ENCODE assay signal across 29 mouse cellular contexts in genomic region chr11:26125923-26126322, GRCm38 (mm10).
DNase-seq lines count a peak whose midpoint lies in the region; ATAC-seq and TF ChIP-seq lines count a peak whose summit lies in the region.
"Had no signal": no experiment of that assay in that cellular context is flagged by ENCODE, and none has a peak within 500 bp of the region (broad histone marks: within the 10 kb centered on the region; RNA-seq: fewer than 3 reads in every experiment).

No protein-coding gene starts in this region.

- TF ChIP-seq CTCF in kidney, postnatal 0 days (IDR thresholded peaks at IDR 0.05; ENCODE audit: low read depth): 0 out of 2 replicates have a peak, but pooled peaks have one; percentile 6
- TF ChIP-seq CTCF in lung, embryonic 14.5 days (IDR thresholded peaks at IDR 0.05; ENCODE audit: low read depth): peak; percentile 18; the same call in 1 of the 2 replicates

- no peak overlapping the region for H3K4me2 ChIP-seq in kidney, postnatal 0 days (ENCODE audit: low read length)
- no peak overlapping the region for H3K4me2 ChIP-seq in lung, embryonic 14.5 days
- H3K4me2 ChIP-seq: forebrain, embryonic 12.5 days; liver, embryonic 15.5 days; neural tube, embryonic 12.5 days had no signal

- no peaks in the 10 kb centered on the region for H3K27me3 ChIP-seq in kidney, postnatal 0 days (ENCODE audit: insufficient read depth, low read length)
- no peaks in the 10 kb centered on the region for H3K27me3 ChIP-seq in lung, embryonic 14.5 days (ENCODE audit: insufficient read depth, low read length)
- H3K27me3 ChIP-seq: forebrain, embryonic 12.5 days; liver, embryonic 15.5 days; neural tube, embryonic 12.5 days had no signal

- no peaks in the 10 kb centered on the region for H3K4me1 ChIP-seq in kidney, postnatal 0 days (replicated peaks; ENCODE audit: insufficient read depth, low read length)
- no peaks in the 10 kb centered on the region for H3K4me1 ChIP-seq in lung, embryonic 14.5 days (ENCODE audit: insufficient read depth)
- H3K4me1 ChIP-seq: liver, embryonic 15.5 days had no signal

- no peak for DNase-seq in kidney, postnatal 0 days (ENCODE audit: low spot score)
- no peak for DNase-seq in kidney, postnatal 4 days
- no peak for DNase-seq in lung, embryonic 14.5 days
- DNase-seq in lung, postnatal 10 days: no peak
- peak; percentile 44 for DNase-seq in ES-CJ7 (ENCODE audit: low read depth, low spot score)
- DNase-seq in gastrocnemius, postnatal 10 days: no peak
- no peak for DNase-seq in adrenal gland, postnatal 10 days
- DNase-seq: adrenal gland, postnatal 25 days; cerebellum, adult 18-20 months; cerebellum, postnatal 10 days; gastrocnemius, postnatal 14 days; heart, postnatal 14 days; kidney, adult 8-10 months; kidney, postnatal 10 days; left cerebral cortex, postnatal 4 days; lung, postnatal 14 days; right cerebral cortex, adult 18-20 months; spleen, adult 18-20 months; thymus, postnatal 25 days had no signal

- H3K36me3 ChIP-seq in kidney, postnatal 0 days (ENCODE audit: insufficient read depth, low read length): no peaks in the 10 kb centered on the region
- no peaks in the 10 kb centered on the region for H3K36me3 ChIP-seq in lung, embryonic 14.5 days (ENCODE audit: insufficient read depth)
- H3K36me3 ChIP-seq: forebrain, embryonic 12.5 days; G1E; hindbrain, embryonic 10.5 days; liver, embryonic 15.5 days; midbrain, embryonic 10.5 days; neural tube, embryonic 12.5 days had no signal

- H3K4me3 ChIP-seq in kidney, postnatal 0 days (replicated peaks; ENCODE audit: low read depth, low read length): no peak overlapping the region
- no peak overlapping the region for H3K4me3 ChIP-seq in lung, embryonic 14.5 days (ENCODE audit: low read depth, low read length)
- H3K4me3 ChIP-seq: erythroblast, embryonic 14.5 days; forebrain, embryonic 12.5 days; hindbrain, embryonic 10.5 days; liver, embryonic 15.5 days; midbrain, embryonic 10.5 days; myocyte; neural tube, embryonic 12.5 days had no signal

- H3K9me3 ChIP-seq in kidney, postnatal 0 days (replicated peaks; ENCODE audit: low read length): no peaks in the 10 kb centered on the region
- no peaks in the 10 kb centered on the region for H3K9me3 ChIP-seq in lung, embryonic 14.5 days (ENCODE audit: low read depth, low read length)
- H3K9me3 ChIP-seq: forebrain, embryonic 12.5 days; G1E; hindbrain, embryonic 10.5 days; liver, embryonic 15.5 days; midbrain, embryonic 10.5 days; neural tube, embryonic 12.5 days had no signal

- ATAC-seq in kidney, postnatal 0 days (replicated peaks; ENCODE audit: low FRiP score, low read depth): no peak
- no peak for ATAC-seq in lung, embryonic 14.5 days (ENCODE audit: insufficient read depth)
- ATAC-seq: hindbrain, embryonic 16.5 days; midbrain, embryonic 16.5 days had no signal

- no peak overlapping the region for H3K27ac ChIP-seq in kidney, postnatal 0 days
- no peak overlapping the region for H3K27ac ChIP-seq in lung, embryonic 14.5 days (ENCODE audit: low read depth)
- H3K27ac ChIP-seq: forebrain, embryonic 12.5 days; hindbrain, embryonic 10.5 days; liver, embryonic 15.5 days; midbrain, embryonic 10.5 days; neural tube, embryonic 12.5 days had no signal

- no peak overlapping the region for H3K9ac ChIP-seq in kidney, postnatal 0 days (ENCODE audit: low read depth, low read length)
- H3K9ac ChIP-seq in lung, embryonic 14.5 days: no peak overlapping the region
- H3K9ac ChIP-seq: forebrain, embryonic 12.5 days; liver, embryonic 15.5 days; neural tube, embryonic 12.5 days had no signal
